Mouse (Mus musculus) heart, embryonic 11.5 days (tissue): ENCODE data around the gene Cenps. TPM values are rescaled to one million over a fixed set of nuclear protein-coding genes. Genes with fewer than 3 reads are reported as not detected.

Experiments used
- ATAC-seq: fragments of 200-750 bp; cut with Nextera tagmentation; replicated peaks from 2 replicates; pipeline ENCODE4 v1.8.0; 2017; ENCODE audit warnings: moderate library complexity; ENCODE audit not compliant: insufficient number of reproducible peaks, low FRiP score, low TSS enrichment
- H3K27ac ChIP-seq: fragments of 300-500 bp; sonication (generic); 2 replicates; pipeline ENCODE4 v1.5.1; 2014; ENCODE audit warnings: mild to moderate bottlenecking, low read depth, low read length
- H3K27me3 ChIP-seq: fragments of 300-500 bp; sonication (generic); 2 replicates; pipeline ENCODE4 v1.6.1; 2014; ENCODE audit warnings: mild to moderate bottlenecking, low read length, mixed read lengths; ENCODE audit not compliant: control insufficient read depth, insufficient read depth
- H3K36me3 ChIP-seq: fragments of 300-500 bp; sonication (generic); 2 replicates; pipeline ENCODE4 v1.6.1; 2014; ENCODE audit warnings: mild to moderate bottlenecking, low read length, moderate library complexity, mixed read lengths; ENCODE audit not compliant: control insufficient read depth, insufficient read depth
- H3K4me1 ChIP-seq: fragments of 300-500 bp; sonication (generic); 2 replicates; pipeline ENCODE4 v1.6.1; 2014; ENCODE audit warnings: low read length; ENCODE audit not compliant: control insufficient read depth, insufficient read depth
- H3K4me2 ChIP-seq: fragments of 300-500 bp; sonication (generic); 2 replicates; pipeline ENCODE4 v1.6.1; 2014; ENCODE audit warnings: mild to moderate bottlenecking, moderate library complexity
- H3K4me3 ChIP-seq: fragments of 300-500 bp; sonication (generic); 2 replicates; pipeline ENCODE4 v1.5.1; 2014; ENCODE audit warnings: low read depth, low read length
- H3K9ac ChIP-seq: fragments of 300-500 bp; sonication (generic); 2 replicates; pipeline ENCODE4 v1.6.1; 2014; ENCODE audit warnings: mild to moderate bottlenecking, low read depth, low read length, moderate library complexity
- H3K9me3 ChIP-seq: fragments of 300-500 bp; sonication (generic); replicated peaks from 2 replicates; pipeline ENCODE4 v1.6.1; 2016; ENCODE audit warnings: low read length; ENCODE audit not compliant: control insufficient read depth
- WGBS: fragments of 180-500 bp; shearing (Covaris S2); extraction: QIAGEN DNeasy Blood & Tissue Kit; methylation state at CpG from one replicate; pipeline ENCODE4 v1.1.7; 2014; ENCODE audit not compliant: insufficient replicate concordance; 5-methylcytosine and 5-hydroxymethylcytosine counted together
- polyA plus RNA-seq: library from polyadenylated mRNA; unstranded; fragments of >200 nt; fragmentation: Nextera tagmentation; extraction: Ambion mirVana; gene quantifications from 2 replicates; pipeline ENCODE4 v1.2.1, GENCODE M21; 2014

The Cenps gene
- polyA plus RNA-seq, 1 experiment from 2014 or later, result 33.3 TPM

- no peak overlapping the region for H3K27ac ChIP-seq
- no peak overlapping the region for H3K4me3 ChIP-seq
- no peaks in the 10 kb centered on the region for H3K4me1 ChIP-seq
- no peaks in the 10 kb centered on the region for H3K27me3 ChIP-seq
- no peak for ATAC-seq
- no peak overlapping the region for H3K4me2 ChIP-seq
- peaks cover 62% of the 10 kb centered on the region for H3K36me3 ChIP-seq
- WGBS, result 96% methylated on average over 7 of the region's 7 CpGs
- H3K9me3 ChIP-seq, result no peaks in the 10 kb centered on the region
- no peak overlapping the region for H3K9ac ChIP-seq
Observed at GRCm38 (mm10) chr4:149154859-149155258, 17.4 kb upstream of the Cenps start.

- ATAC-seq, result no peak; the same call in 1 of the 2 replicates
- 90% methylated on average over 11 of the region's 11 CpGs for WGBS
- H3K36me3 ChIP-seq, result peaks cover 37% of the 10 kb centered on the region
- H3K27me3 ChIP-seq, result no peaks in the 10 kb centered on the region
- H3K4me3 ChIP-seq, result no peak overlapping the region
- no peaks in the 10 kb centered on the region for H3K9me3 ChIP-seq
- H3K27ac ChIP-seq, result no peak overlapping the region
- H3K4me2 ChIP-seq, result no peak overlapping the region
- no peak overlapping the region for H3K9ac ChIP-seq
- peaks cover 8% of the 10 kb centered on the region for H3K4me1 ChIP-seq
Observed at GRCm38 (mm10) chr4:149150721-149151120, 13.3 kb upstream of the Cenps start.

GRCm38 (mm10) chr4:149150256-149150655, 12.8 kb upstream of the Cenps start:
- Histone ChIP-seq H3K36me3 (peaks cover 33% of the 10 kb centered on the region), H3K9me3 (no peaks in the 10 kb centered on the region), H3K27me3 (no peaks in the 10 kb centered on the region), H3K4me3 (no peak overlapping the region), H3K4me2 (no peak overlapping the region), H3K27ac (no peak overlapping the region), H3K9ac (no peak overlapping the region), H3K4me1 (peaks cover 8% of the 10 kb centered on the region)
- ATAC-seq, result no peak
- 86% methylated on average over 11 of the region's 11 CpGs for WGBS

GRCm38 (mm10) chr4:149149611-149150010, 12.2 kb upstream of the Cenps start:
- H3K27me3 ChIP-seq, result no peaks in the 10 kb centered on the region
- ATAC-seq, result no peak
- H3K4me1 ChIP-seq, result peaks cover 8% of the 10 kb centered on the region
- WGBS, result 75% methylated on average over 7 of the region's 7 CpGs
- no peak overlapping the region for H3K4me2 ChIP-seq
- H3K9me3 ChIP-seq, result no peaks in the 10 kb centered on the region
- no peak overlapping the region for H3K27ac ChIP-seq
- H3K36me3 ChIP-seq, result peaks cover 27% of the 10 kb centered on the region
- H3K4me3 ChIP-seq, result no peak overlapping the region
- no peak overlapping the region for H3K9ac ChIP-seq

- H3K9ac ChIP-seq, result no peak overlapping the region
- H3K36me3 ChIP-seq, result peaks cover 26% of the 10 kb centered on the region
- H3K4me1 ChIP-seq, result peaks cover 8% of the 10 kb centered on the region
- no peak overlapping the region for H3K27ac ChIP-seq
- WGBS, result 87% methylated on average over 9 of the region's 9 CpGs
- no peak for ATAC-seq
- H3K27me3 ChIP-seq, result no peaks in the 10 kb centered on the region
- no peak overlapping the region for H3K4me3 ChIP-seq
- no peaks in the 10 kb centered on the region for H3K9me3 ChIP-seq
- no peak overlapping the region for H3K4me2 ChIP-seq
Observed at GRCm38 (mm10) chr4:149149196-149149595, 11.8 kb upstream of the Cenps start.

- Histone ChIP-seq H3K4me3 (no peak overlapping the region), H3K4me1 (peaks cover 8% of the 10 kb centered on the region), H3K27me3 (no peaks in the 10 kb centered on the region), H3K4me2 (no peak overlapping the region), H3K36me3 (peaks cover 22% of the 10 kb centered on the region), H3K9me3 (no peaks in the 10 kb centered on the region), H3K27ac (no peak overlapping the region), H3K9ac (no peak overlapping the region)
- ATAC-seq, result no peak
- WGBS, result 73% methylated on average over 4 of the region's 4 CpGs
Observed at GRCm38 (mm10) chr4:149148084-149148483, 10.7 kb upstream of the Cenps start.

GRCm38 (mm10) chr4:149147528-149147927, 10.1 kb upstream of the Cenps start:
- ATAC-seq, result no peak
- Histone ChIP-seq H3K9ac (no peak overlapping the region), H3K27ac (no peak overlapping the region), H3K27me3 (no peaks in the 10 kb centered on the region), H3K4me3 (no peak overlapping the region), H3K4me1 (peaks cover 8% of the 10 kb centered on the region), H3K36me3 (peaks cover 20% of the 10 kb centered on the region), H3K9me3 (no peaks in the 10 kb centered on the region), H3K4me2 (no peak overlapping the region)
- WGBS, result 80% methylated on average over 7 of the region's 7 CpGs

- no peak overlapping the region for H3K27ac ChIP-seq
- 80% methylated on average over 4 of the region's 4 CpGs for WGBS
- no peak overlapping the region for H3K4me2 ChIP-seq
- peaks cover 3% of the 10 kb centered on the region for H3K36me3 ChIP-seq
- H3K4me3 ChIP-seq, result no peak overlapping the region
- H3K9me3 ChIP-seq, result no peaks in the 10 kb centered on the region
- no peaks in the 10 kb centered on the region for H3K27me3 ChIP-seq
- peaks cover 8% of the 10 kb centered on the region for H3K4me1 ChIP-seq
- no peak for ATAC-seq
- no peak overlapping the region for H3K9ac ChIP-seq
Observed at GRCm38 (mm10) chr4:149145151-149145550, 7.7 kb upstream of the Cenps start.

- Histone ChIP-seq H3K36me3 (no peaks in the 10 kb centered on the region), H3K27ac (no peak overlapping the region), H3K9ac (no peak overlapping the region), H3K4me3 (no peak overlapping the region), H3K4me1 (peaks cover 8% of the 10 kb centered on the region), H3K27me3 (no peaks in the 10 kb centered on the region), H3K9me3 (no peaks in the 10 kb centered on the region), H3K4me2 (no peak overlapping the region)
- 8% methylated on average over 3 of the region's 3 CpGs for WGBS
- peak; percentile 46; the same call in 1 of the 2 replicates for ATAC-seq
Observed at GRCm38 (mm10) chr4:149144459-149144858, 7.0 kb upstream of the Cenps start.
